Mouse (Mus musculus) kidney, adult 2 months (tissue): ENCODE results near the gene Cdr2l.

ENCODE experiments used
- CTCF ChIP-seq: fragments of 200-500 bp; conservative IDR thresholded peaks from 2 replicates; pipeline ENCODE4 v1.5.1; 2011; ENCODE audit warnings: low read depth, mild to moderate bottlenecking, control low read depth, low read length, moderate library complexity, mixed read lengths; ENCODE audit not compliant: insufficient read depth, insufficient read length
- POLR2A ChIP-seq: fragments of 200-500 bp; IDR thresholded peaks from one replicate; pipeline ENCODE4 v1.6.1; 2011; ENCODE audit warnings: low read depth, low read length, control low read depth

- TF ChIP-seq CTCF = no peak
- no peak for TF ChIP-seq POLR2A
These were observed 21.8 kb downstream of the Cdr2l start, which contains the start of gene Mrpl58 for GRCm38 (mm10) chr11:115403338-115404124.
